Mouse (Mus musculus) olfactory bulb, adult 2 months (tissue): ENCODE measurements around the gene Dis3.

ENCODE experiments used
- CTCF ChIP-seq: fragments of 200-500 bp; IDR thresholded peaks from 2 replicates; pipeline ENCODE4 v1.5.1; 2012; ENCODE audit warnings: low read depth, mild to moderate bottlenecking, low read length, moderate library complexity; ENCODE audit not compliant: insufficient read depth
- POLR2A ChIP-seq: fragments of 200-500 bp; IDR thresholded peaks from 2 replicates; pipeline ENCODE4 v1.6.1; 2012; ENCODE audit warnings: mild to moderate bottlenecking, low read depth, low read length, moderate library complexity; ENCODE audit not compliant: insufficient read depth

GRCm38 (mm10) chr14:99044718-99045117 lies 54.9 kb downstream of the Dis3 start:
- no peak for TF ChIP-seq CTCF
- TF ChIP-seq POLR2A, result no peak
